In genomic region chr4:123905126-123905668, GRCm38 (mm10) we compare ENCODE assay signal across 8 mouse cellular contexts. TPM values are rescaled to one million over a fixed set of nuclear protein-coding genes. Genes with fewer than 3 reads are reported as not detected.
DNase-seq lines count a peak whose midpoint lies in the region; ATAC-seq and TF ChIP-seq lines count a peak whose summit lies in the region.

No protein-coding gene starts in this region.

- H3K4me2 ChIP-seq in heart, embryonic 16.5 days (ENCODE audit: low read depth, low read length), result peak overlapping the region; percentile 83
- H3K4me2 ChIP-seq in forebrain, embryonic 12.5 days, result peak overlapping the region; percentile 94
- H3K4me2 ChIP-seq in liver, embryonic 16.5 days (ENCODE audit: low read depth, low read length), result peak overlapping the region; percentile 95

- no peaks in the 10 kb centered on the region for H3K9me3 ChIP-seq in heart, embryonic 16.5 days (replicated peaks; ENCODE audit: control insufficient read depth, low read length)
- no peaks in the 10 kb centered on the region for H3K9me3 ChIP-seq in ES-E14 (ENCODE audit: control insufficient read depth, insufficient read depth, low read depth, low read length)
- H3K9me3 ChIP-seq in forebrain, embryonic 12.5 days, result no peaks in the 10 kb centered on the region
- H3K9me3 ChIP-seq in liver, embryonic 16.5 days (replicated peaks; ENCODE audit: control insufficient read depth, low read length), result no peaks in the 10 kb centered on the region

- no peaks in the 10 kb centered on the region for H3K27me3 ChIP-seq in heart, embryonic 16.5 days (ENCODE audit: control insufficient read depth, insufficient read depth, low read length)
- no peaks in the 10 kb centered on the region for H3K27me3 ChIP-seq in forebrain, embryonic 12.5 days
- no peaks in the 10 kb centered on the region for H3K27me3 ChIP-seq in liver, embryonic 16.5 days (ENCODE audit: control insufficient read depth, insufficient read depth, low read depth, low read length)

- H3K27ac ChIP-seq in heart, embryonic 16.5 days (ENCODE audit: low read length), result peak overlapping the region; percentile 87
- peak overlapping the region; percentile 35; the same call in 1 of the 2 replicates for H3K27ac ChIP-seq in ES-E14 (ENCODE audit: insufficient read depth, low read depth, low read length, poor library complexity, severe bottlenecking)
- H3K27ac ChIP-seq in forebrain, embryonic 12.5 days, result peak overlapping the region; percentile 65
- peak overlapping the region; percentile 87 for H3K27ac ChIP-seq in liver, embryonic 16.5 days (ENCODE audit: low read length)

- ATAC-seq in heart, embryonic 16.5 days (replicated peaks; ENCODE audit: extremely low read depth, insufficient read depth, low FRiP score), result peak; percentile 49
- peak; percentile 75; the same call in 1 of the 2 replicates for ATAC-seq in forebrain, embryonic 12.5 days (ENCODE audit: low FRiP score)
- ATAC-seq in liver, embryonic 16.5 days (ENCODE audit: low read depth), result peak; percentile 30
- no peak; the same call in 1 of the 2 replicates for ATAC-seq in monocyte, adult 5-6 weeks (replicated peaks; ENCODE audit: insufficient number of reproducible peaks, low FRiP score, low TSS enrichment, poor library complexity, severe bottlenecking)

- in situ Hi-C loops in ES-E14 (cut with MboI; ENCODE audit: low sequenced_read_pairs in 2 of 2, unreplicated experiment in 2 of 2), result no loop called here

- peak overlapping the region; percentile 90 for H3K9ac ChIP-seq in heart, embryonic 16.5 days (ENCODE audit: low read length)
- peak overlapping the region; percentile 75 for H3K9ac ChIP-seq in ES-E14 (ENCODE audit: insufficient read depth, low read depth, low read length, poor library complexity, severe bottlenecking)
- peak overlapping the region; percentile 81 for H3K9ac ChIP-seq in forebrain, embryonic 12.5 days
- peak overlapping the region; percentile 93 for H3K9ac ChIP-seq in liver, embryonic 16.5 days (ENCODE audit: low read depth, low read length)

- H3K36me3 ChIP-seq in heart, embryonic 16.5 days (ENCODE audit: control insufficient read depth, insufficient read depth), result 0 out of 2 replicates have a peak, but pooled peaks cover 3% of the 10 kb centered on the region
- H3K36me3 ChIP-seq in ES-E14 (ENCODE audit: control insufficient read depth, insufficient read depth, low read length, poor library complexity, severe bottlenecking), result no peaks in the 10 kb centered on the region; the same call in 1 of the 2 replicates
- H3K36me3 ChIP-seq in forebrain, embryonic 12.5 days (replicated peaks), result peaks cover 7% of the 10 kb centered on the region
- H3K36me3 ChIP-seq in liver, embryonic 16.5 days (ENCODE audit: control insufficient read depth, insufficient read depth), result peaks cover 2% of the 10 kb centered on the region; the same call in 1 of the 2 replicates

- DNase-seq in heart, postnatal 14 days, result no peak
- no peak for DNase-seq in ES-E14 (ENCODE audit: low read depth, low spot score)
- DNase-seq in gastrocnemius, postnatal 10 days, result no peak
- DNase-seq in spleen, postnatal 4 days (ENCODE audit: low spot score in 2 of 2), result no peak

- peaks cover 7% of the 10 kb centered on the region for H3K4me1 ChIP-seq in heart, embryonic 16.5 days (ENCODE audit: control insufficient read depth, insufficient read depth, low read length)
- H3K4me1 ChIP-seq in ES-E14 (ENCODE audit: control insufficient read depth in 2 of 2, insufficient read depth in 2 of 2, low read length in 2 of 2, poor library complexity in 1 of 2), result peaks cover 3 to 6% of the 10 kb centered on the region in 2 experiments; a peak in 2 of 4 replicates
- peaks cover 15% of the 10 kb centered on the region for H3K4me1 ChIP-seq in forebrain, embryonic 12.5 days
- H3K4me1 ChIP-seq in liver, embryonic 16.5 days (ENCODE audit: control insufficient read depth, low read depth, low read length), result peaks cover 14% of the 10 kb centered on the region

- WGBS in heart, embryonic 16.5 days, result under 1% methylated on average over 40 of the region's 53 CpGs
- 1% methylated on average over 53 of the region's 53 CpGs for WGBS in forebrain, embryonic 12.5 days
- WGBS in liver, embryonic 16.5 days (ENCODE audit: insufficient replicate concordance), result under 1% methylated on average over 53 of the region's 53 CpGs

- H3K4me3 ChIP-seq in heart, embryonic 16.5 days (ENCODE audit: low read length), result peak overlapping the region; percentile 91
- peak overlapping the region; percentile 61 to 81 for H3K4me3 ChIP-seq in ES-E14 (ENCODE audit: insufficient read depth in 1 of 2, low read depth in 1 of 2, low read length in 2 of 2, poor library complexity in 1 of 2, severe bottlenecking in 1 of 2)
- peak overlapping the region; percentile 86 for H3K4me3 ChIP-seq in forebrain, embryonic 12.5 days (replicated peaks)
- H3K4me3 ChIP-seq in liver, embryonic 16.5 days (ENCODE audit: low read depth, low read length), result peak overlapping the region; percentile 94

- intact Hi-C loops in heart, postnatal 14 days (cut with DNase I), result no loop called here

TF ChIP-seq in ES-E14, 5 proteins besides CTCF, POLR2A, EP300 and RAD21:
- TF ChIP-seq ZC3H11A (IDR thresholded peaks at IDR 0.05; ENCODE audit: borderline replicate concordance, low read depth, low read length) (no peak), HCFC1 (IDR thresholded peaks at IDR 0.05; ENCODE audit: borderline replicate concordance, insufficient read depth, low read length) (no peak), ZNF384 (IDR thresholded peaks at IDR 0.05; ENCODE audit: low read depth, low read length) (no peak), CHD2 (IDR thresholded peaks at IDR 0.05; ENCODE audit: low read depth, low read length) (no peak), MAFK (IDR thresholded peaks at IDR 0.05; ENCODE audit: insufficient read depth, low read depth, low read length) (no peak)

RNA-seq across cellular contexts. Expression of gene Mycbp, which starts 0.6 kb away (rescaled TPM):
- 49.1 and 55.4 TPM in 2 replicates for polyA plus RNA-seq in heart, embryonic 16.5 days (2015; fragmentation: Nextera tagmentation; extraction: Ambion mirVana)
- 10 to 100 TPM; 22.3 to 28.1 TPM for total RNA-seq in heart, postnatal 14 days (2021)
- total RNA-seq in ES-E14 (2012; rRNA removed), result 40.9 and 49.5 TPM in 2 replicates
- polyA plus RNA-seq in forebrain, embryonic 12.5 days (2016; fragmentation: Nextera tagmentation; extraction: Ambion mirVana), result 49.4 and 50.2 TPM in 2 replicates
- 41.6 and 47.0 TPM in 2 replicates for polyA plus RNA-seq in liver, embryonic 16.5 days (2015; fragmentation: Nextera tagmentation; extraction: Ambion mirVana)
- total RNA-seq in monocyte, adult 5-6 weeks (2017), result 17.6 to 21.5 TPM (median 20.6 TPM) in 3 replicates
- total RNA-seq in gastrocnemius, postnatal 10 days (2021), result 10 to 100 TPM; 17.8 to 22.4 TPM

RNA-seq across cellular contexts. Expression of gene Rragc, which starts 12.0 kb away (rescaled TPM):
- 40.3 and 44.4 TPM in 2 replicates for polyA plus RNA-seq in heart, embryonic 16.5 days (2015; fragmentation: Nextera tagmentation; extraction: Ambion mirVana)
- 10 to 100 TPM; 44.8 to 46.0 TPM for total RNA-seq in heart, postnatal 14 days (2021)
- 17.0 and 24.0 TPM in 2 replicates for total RNA-seq in ES-E14 (2012; rRNA removed)
- polyA plus RNA-seq in forebrain, embryonic 12.5 days (2016; fragmentation: Nextera tagmentation; extraction: Ambion mirVana), result 53.6 and 56.6 TPM in 2 replicates
- polyA plus RNA-seq in liver, embryonic 16.5 days (2015; fragmentation: Nextera tagmentation; extraction: Ambion mirVana), result 19.0 and 19.4 TPM in 2 replicates
- total RNA-seq in monocyte, adult 5-6 weeks (2017), result 34.2 to 61.7 TPM (median 40.5 TPM) in 3 replicates
- 10 to 100 TPM; 28.8 to 34.0 TPM for total RNA-seq in gastrocnemius, postnatal 10 days (2021)

RNA-seq across cellular contexts. Expression of gene 4930535I16Rik, which starts 12.6 kb away (rescaled TPM):
- polyA plus RNA-seq in heart, embryonic 16.5 days (2015; fragmentation: Nextera tagmentation; extraction: Ambion mirVana), result not detected in 2 replicates
- not detected for total RNA-seq in heart, postnatal 14 days (2021)
- total RNA-seq in ES-E14 (2012; rRNA removed), result 1.8 and 2.4 TPM in 2 replicates
- polyA plus RNA-seq in forebrain, embryonic 12.5 days (2016; fragmentation: Nextera tagmentation; extraction: Ambion mirVana), result not detected in 2 replicates
- polyA plus RNA-seq in liver, embryonic 16.5 days (2015; fragmentation: Nextera tagmentation; extraction: Ambion mirVana), result not detected in 2 replicates
- total RNA-seq in monocyte, adult 5-6 weeks (2017), result not detected in 3 replicates
- not detected for total RNA-seq in gastrocnemius, postnatal 10 days (2021)

RNA-seq across cellular contexts. Expression of gene 4933427I04Rik, which starts 45.7 kb away (rescaled TPM):
- 0.06 TPM in 1 of 2 replicates, not detected in the other for polyA plus RNA-seq in heart, embryonic 16.5 days (2015; fragmentation: Nextera tagmentation; extraction: Ambion mirVana)
- not detected for total RNA-seq in heart, postnatal 14 days (2021)
- not detected in 2 replicates for total RNA-seq in ES-E14 (2012; rRNA removed)
- 0.09 TPM in 1 of 2 replicates, not detected in the other for polyA plus RNA-seq in forebrain, embryonic 12.5 days (2016; fragmentation: Nextera tagmentation; extraction: Ambion mirVana)
- not detected in 2 replicates for polyA plus RNA-seq in liver, embryonic 16.5 days (2015; fragmentation: Nextera tagmentation; extraction: Ambion mirVana)
- total RNA-seq in monocyte, adult 5-6 weeks (2017), result 0.38 TPM in 1 of 3 replicates, not detected in the others
- not detected for total RNA-seq in gastrocnemius, postnatal 10 days (2021)

Comparison
In these comparisons a context has a peak if more than half of its experiments do, and no peak if none do; other contexts are left out.
1. H3K27ac ChIP-seq: peak in every context shown above with its lines; median percentile 87 in heart, embryonic 16.5 days; 87 in liver, embryonic 16.5 days; 65 in forebrain, embryonic 12.5 days; 35 in ES-E14.